Mouse (Mus musculus): ENCODE results near the gene Cd1d1.
"Not testable (repeated sequence)": the region's sequence is repeated elsewhere in the genome, so short reads cannot be mapped to it uniquely, and the experiment has no call there.

The Cd1d1 gene

DNA sequence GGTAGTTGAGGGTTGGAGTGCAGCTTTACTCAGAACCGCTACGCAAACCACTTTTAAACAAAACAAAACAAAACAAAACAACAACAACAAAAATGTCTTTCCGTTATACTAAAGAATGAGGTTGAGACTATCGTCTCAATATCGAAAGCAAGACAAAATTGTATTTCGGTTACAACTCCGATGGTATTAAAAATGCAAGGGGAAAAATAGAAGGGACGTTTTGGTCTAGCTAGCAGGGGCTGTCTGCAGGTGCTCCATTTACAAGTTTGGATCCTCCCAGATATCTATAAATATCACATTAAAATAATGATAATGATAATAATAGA is at the start of gene Cd1d1:
TSS of gene Cd1d1 (minus strand) at position 27 of the 326 bp plus-strand sequence.
- no peak for DNase-seq

GRCm38 (mm10) chr3:87047801-87048200 is 48.6 kb upstream of the Cd1d1 start:
- no peak for DNase-seq

- DNase-seq: no peak
Measured at GRCm38 (mm10) chr3:87041733-87042132, 42.5 kb upstream of the Cd1d1 start.

DNA sequence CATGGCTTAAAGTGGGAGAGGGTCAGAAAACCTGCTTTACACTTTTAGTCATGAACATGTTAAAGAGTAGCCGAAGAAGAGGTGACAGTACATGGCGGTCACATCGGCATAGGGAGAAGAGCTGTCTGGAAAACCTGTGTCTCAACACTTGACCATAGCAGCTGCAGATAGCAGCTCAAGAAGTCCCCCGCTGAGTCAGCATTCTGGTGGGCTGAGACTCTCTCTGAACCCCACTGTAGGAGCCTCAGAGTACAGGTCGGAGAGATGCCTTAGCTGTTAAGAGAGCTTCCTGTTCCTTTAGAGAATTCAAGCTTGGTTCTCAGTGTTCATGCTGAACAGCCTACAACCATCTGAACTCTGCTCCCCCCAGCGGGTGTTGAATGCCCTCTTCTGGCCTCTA is 39.3 kb upstream of the Cd1d1 start:
- no peak for DNase-seq

DNA sequence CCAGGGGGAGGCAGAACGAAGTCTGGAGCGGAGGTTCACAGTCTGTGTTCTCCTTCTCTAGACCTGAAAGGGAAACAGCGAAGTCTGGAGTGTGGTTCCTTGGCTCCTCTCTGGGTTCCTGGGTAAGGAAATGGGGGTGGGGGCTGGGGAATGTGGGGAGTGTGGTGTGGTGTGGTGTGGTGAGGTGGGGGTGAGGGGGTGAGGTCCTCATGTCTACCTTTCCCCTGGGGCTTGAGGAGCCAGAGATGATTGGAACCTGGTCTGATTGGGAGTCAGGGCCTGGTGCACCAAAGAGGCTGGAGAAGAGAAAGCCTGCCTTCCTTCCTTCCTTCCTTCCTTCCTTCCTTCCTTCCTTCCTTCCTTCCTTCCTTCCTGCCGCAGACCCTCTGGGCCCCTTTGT is 34.8 kb upstream of the Cd1d1 start:
- no peak for DNase-seq

DNA sequence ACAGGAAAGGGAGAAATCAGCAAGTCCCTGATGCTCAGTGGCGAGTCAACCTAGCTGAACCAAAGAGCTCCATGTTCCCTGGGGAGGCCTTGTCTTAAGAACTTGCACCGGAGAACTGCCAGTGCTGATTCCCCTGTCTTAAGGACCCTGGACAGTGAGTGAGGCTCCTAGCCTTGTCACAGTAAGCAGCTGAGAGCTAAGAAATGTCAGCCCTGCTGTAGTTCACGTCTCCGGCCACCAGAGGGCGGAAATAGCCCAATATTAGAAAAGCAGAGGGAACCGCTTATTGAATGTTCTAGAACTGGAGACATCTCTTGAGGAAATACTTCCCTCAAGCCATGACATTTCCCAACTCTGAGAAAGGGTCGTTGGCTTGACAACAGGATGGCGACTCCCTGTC is 34.1 kb upstream of the Cd1d1 start:
- DNase-seq: peak; percentile 82

- peak; percentile 83 for DNase-seq
Measured at GRCm38 (mm10) chr3:87030855-87031254, 31.6 kb upstream of the Cd1d1 start.

GRCm38 (mm10) chr3:87017707-87018106 is 18.5 kb upstream of the Cd1d1 start:
- peak; percentile 30 for DNase-seq

GRCm38 (mm10) chr3:87017001-87017400 is 17.8 kb upstream of the Cd1d1 start:
- no peak for DNase-seq

GRCm38 (mm10) chr3:87015931-87016330 is 16.7 kb upstream of the Cd1d1 start:
- DNase-seq: no peak

GRCm38 (mm10) chr3:87012406-87012805 is 13.2 kb upstream of the Cd1d1 start:
- DNase-seq: not testable (repeated sequence)

DNA sequence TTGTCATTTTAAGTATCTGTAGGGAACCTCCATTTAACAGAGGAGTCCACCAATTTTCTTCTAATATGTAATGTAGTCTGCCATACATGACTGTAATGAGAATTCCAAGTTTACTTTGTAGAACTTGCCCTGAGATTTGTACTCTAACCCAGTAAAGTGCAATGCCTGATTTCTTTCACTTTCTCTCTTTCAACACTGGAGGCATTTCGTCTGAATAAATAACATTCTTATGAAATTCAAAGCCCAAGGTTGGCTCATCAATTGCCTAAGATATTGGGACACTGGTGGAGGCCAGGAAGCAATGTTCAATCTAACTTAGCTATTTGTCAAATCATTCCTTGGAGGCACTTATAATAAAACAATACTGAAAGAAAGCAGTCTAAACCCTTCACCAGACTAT is 9.0 kb upstream of the Cd1d1 start:
- DNase-seq: not testable (repeated sequence)

DNA sequence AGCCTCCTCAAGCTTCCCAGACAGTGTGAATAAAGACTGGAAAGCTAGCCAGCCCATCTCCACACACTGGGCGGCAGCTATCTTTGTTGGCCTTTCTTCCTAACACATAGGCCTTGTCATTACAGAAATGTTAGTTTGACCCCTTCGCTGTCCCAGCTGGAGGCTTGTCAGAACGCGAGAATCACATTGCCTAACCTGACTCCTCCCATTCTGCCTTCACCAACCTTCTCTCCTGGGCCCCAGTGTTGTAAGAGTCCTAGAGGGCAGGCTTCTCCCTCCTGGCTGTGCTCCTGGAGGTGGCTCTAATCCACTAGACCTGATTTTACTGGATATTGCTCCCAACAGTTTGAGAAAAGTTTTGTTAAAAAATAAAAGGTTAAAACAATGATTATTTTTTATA is 1.4 kb upstream of the Cd1d1 start:
- peak; percentile 23 for DNase-seq

DNA sequence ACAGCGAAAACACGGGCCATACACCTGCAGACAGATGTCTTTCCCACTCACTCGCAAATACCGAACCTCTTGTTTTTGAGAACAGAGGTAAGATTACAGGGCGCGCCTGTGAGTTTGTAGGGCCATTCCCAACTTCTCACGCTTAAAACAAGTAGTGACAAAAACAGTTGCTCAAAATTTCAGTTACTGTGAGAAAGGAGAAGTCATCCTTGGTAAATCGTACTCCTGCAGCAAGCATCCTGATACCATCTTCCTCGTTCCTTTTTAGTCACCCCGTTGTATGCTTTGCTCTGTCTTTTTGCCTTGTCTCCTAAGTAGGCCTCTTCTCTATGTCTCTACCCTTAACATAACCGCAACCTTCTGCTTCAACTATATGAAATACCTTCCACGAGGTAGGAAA is 810 bp upstream of the Cd1d1 start:
- DNase-seq: no peak

DNA sequence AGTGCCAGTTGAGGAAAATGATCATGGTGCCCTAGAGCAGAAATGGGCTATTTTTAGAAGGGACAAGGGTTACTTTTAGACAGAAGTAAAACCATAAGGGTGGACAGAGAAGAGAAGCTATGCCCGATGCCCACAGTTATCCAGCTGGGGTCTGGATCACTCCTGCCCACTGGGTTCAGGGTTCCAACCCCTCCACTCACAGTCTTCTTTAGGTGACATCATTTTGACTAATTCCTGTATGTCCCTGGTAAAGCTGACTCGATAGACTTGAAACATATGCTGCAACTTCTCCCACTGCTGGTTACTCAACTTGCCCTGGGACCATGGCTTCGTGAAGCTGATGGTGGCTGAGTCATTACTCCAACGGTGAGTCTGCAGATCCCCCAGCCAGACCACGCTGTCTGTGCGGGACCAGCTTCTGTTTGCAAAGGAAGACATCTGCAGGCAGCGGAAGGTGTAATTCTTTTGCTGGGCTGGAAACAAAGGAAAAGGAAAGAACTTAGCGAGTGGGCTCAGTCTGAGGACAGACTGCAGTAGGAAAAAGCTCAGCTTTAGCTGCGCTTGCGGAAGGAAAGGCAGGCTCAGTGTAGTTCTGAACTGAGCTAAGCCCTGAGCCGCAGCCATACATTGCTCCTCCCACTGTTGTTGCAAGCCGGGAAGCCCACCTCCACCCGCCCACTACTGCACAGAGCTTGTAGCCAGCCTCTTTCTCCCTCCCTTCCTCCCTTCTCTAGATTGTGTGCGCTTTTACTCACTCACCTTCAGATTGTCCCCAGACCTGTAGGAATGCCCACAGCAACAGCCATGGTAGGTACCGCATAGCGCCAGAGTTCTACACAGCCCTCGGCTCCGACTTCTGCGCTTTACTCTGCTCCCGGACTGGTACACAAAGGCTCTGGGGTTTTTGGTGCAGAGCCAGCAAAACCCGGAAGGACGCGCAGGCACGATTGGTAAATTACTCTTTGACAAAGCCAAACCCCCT is 517 bp downstream of the Cd1d1 start:
- peak; percentile 84 for DNase-seq

- no peak for DNase-seq
Measured at GRCm38 (mm10) chr3:86996111-86996510, 3.1 kb downstream of the Cd1d1 start.

DNA sequence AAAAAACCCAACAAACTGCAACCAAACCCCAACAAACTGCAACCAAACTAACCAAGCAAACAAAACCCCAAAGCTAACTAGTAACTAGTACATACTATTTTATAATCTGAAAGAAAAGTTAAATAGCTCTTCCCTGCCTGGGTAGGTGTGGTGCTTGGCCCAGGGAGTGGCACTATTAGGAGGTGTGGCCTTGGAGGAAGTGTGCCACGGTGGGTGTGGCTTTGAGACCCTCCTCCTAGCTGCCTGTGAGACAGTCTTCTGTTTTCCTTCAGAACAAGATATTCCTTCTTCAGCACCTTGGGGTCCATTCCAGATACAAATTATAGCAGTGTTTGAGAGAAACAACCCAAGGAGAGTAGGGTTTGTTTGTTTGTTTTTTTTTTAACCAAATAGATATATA is 3.9 kb downstream of the Cd1d1 start:
- no peak for DNase-seq

GRCm38 (mm10) chr3:86986969-86987368 is 12.3 kb downstream of the Cd1d1 start:
- not testable (repeated sequence) for DNase-seq

- DNase-seq: no peak
Measured at GRCm38 (mm10) chr3:86986490-86986889, 12.8 kb downstream of the Cd1d1 start.

- no peak for DNase-seq
Measured at GRCm38 (mm10) chr3:86983382-86983781, 15.9 kb downstream of the Cd1d1 start.

DNA sequence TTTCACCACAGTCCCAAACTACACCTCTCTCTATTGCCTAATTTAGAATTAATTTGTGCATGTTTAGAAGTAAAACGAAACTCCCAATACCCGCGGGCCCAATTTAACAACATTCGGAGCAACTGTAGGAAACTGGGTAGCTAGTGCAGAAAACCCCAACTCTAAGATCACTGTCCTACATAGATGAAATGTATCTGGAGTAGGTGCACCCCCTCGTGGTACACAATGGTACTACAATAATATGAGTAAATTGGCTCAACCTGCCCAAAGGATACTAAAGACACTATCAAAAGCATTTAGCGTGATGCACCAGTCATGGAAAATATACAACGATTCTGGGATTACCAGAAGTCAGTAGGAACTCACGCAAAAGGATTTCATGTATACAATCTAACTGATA is 22.7 kb downstream of the Cd1d1 start:
- DNase-seq: peak; percentile 88

- no peak for DNase-seq
Measured at GRCm38 (mm10) chr3:86975150-86975549, 24.1 kb downstream of the Cd1d1 start.

- no peak for DNase-seq
Measured at GRCm38 (mm10) chr3:86962665-86963435, 36.4 kb downstream of the Cd1d1 start.

GRCm38 (mm10) chr3:86961395-86961669 is 37.9 kb downstream of the Cd1d1 start:
- DNase-seq: no peak
